Mouse (Mus musculus): ENCODE results near the gene Ube3b. TPM values are rescaled to one million over a fixed set of nuclear protein-coding genes. Genes with fewer than 3 reads are reported as not detected.

Ube3b gene
- total RNA-seq, 2 experiments from 2014 or later, result 67.5 to 67.7 TPM

- peak in 1 of 2 experiments; percentile 28 for DNase-seq
- intact Hi-C loops (cut with DNase I), result no loop called here
These were observed 38.1 kb downstream of the Ube3b start for GRCm38 (mm10) chr5:114418541-114418940.

- no peak for DNase-seq
- intact Hi-C loops (cut with DNase I), result no loop called here
These were observed 41.3 kb downstream of the Ube3b start for GRCm38 (mm10) chr5:114421561-114422298.

- intact Hi-C loops (cut with DNase I), result no loop called here
- no peak for DNase-seq
These were observed 42.2 kb downstream of the Ube3b start for GRCm38 (mm10) chr5:114422591-114422990.

GRCm38 (mm10) chr5:114423961-114424360 lies 43.6 kb downstream of the Ube3b start:
- intact Hi-C loops (cut with DNase I), result no loop called here
- DNase-seq, result no peak

- intact Hi-C loops (cut with DNase I), result no loop called here
These were observed 46.3 kb downstream of the Ube3b start for GRCm38 (mm10) chr5:114426732-114427131.

GRCm38 (mm10) chr5:114428621-114429020 lies 48.2 kb downstream of the Ube3b start:
- intact Hi-C loops (cut with DNase I), result no loop called here
- DNase-seq, result no peak

More at GRCm38 (mm10) chr5:114426732-114427131, 46.3 kb downstream of the Ube3b start:
- no peak for DNase-seq

- intact Hi-C loops (cut with DNase I), result no loop called here
- no peak for DNase-seq
These were observed 49.4 kb downstream of the Ube3b start for GRCm38 (mm10) chr5:114429781-114430180.

GRCm38 (mm10) chr5:114434359-114434758 lies 54.0 kb downstream of the Ube3b start:
- intact Hi-C loops (cut with DNase I), result no loop called here
- peak in 1 of 2 experiments; percentile 14 for DNase-seq

GRCm38 (mm10) chr5:114435588-114435987 lies 55.2 kb downstream of the Ube3b start:
- intact Hi-C loops (cut with DNase I), result no loop called here
- DNase-seq, result no peak

GRCm38 (mm10) chr5:114443566-114444367 lies 63.4 kb downstream of the Ube3b start, which contains the start of the genes Mmab and Mvk:
TSS of gene Mmab (minus strand) at chr5:114444060.
TSS of gene Mvk (plus strand) at chr5:114444269.
- peak; percentile 97 to 98 for DNase-seq
- intact Hi-C loops (cut with DNase I), result no loop called here

GRCm38 (mm10) chr5:114444368-114444692 lies 63.9 kb downstream of the Ube3b start:
- intact Hi-C loops (cut with DNase I), result no loop called here

GRCm38 (mm10) chr5:114449011-114449410 lies 68.6 kb downstream of the Ube3b start:
- DNase-seq, result no peak
- intact Hi-C loops (cut with DNase I), result no loop called here

More at GRCm38 (mm10) chr5:114444368-114444692, 63.9 kb downstream of the Ube3b start:
- DNase-seq, result no peak

GRCm38 (mm10) chr5:114456287-114456686 lies 75.9 kb downstream of the Ube3b start:
- intact Hi-C loops (cut with DNase I), result no loop called here
- DNase-seq, result no peak

GRCm38 (mm10) chr5:114456995-114457605 lies 76.7 kb downstream of the Ube3b start:
- DNase-seq, result no peak
- intact Hi-C loops (cut with DNase I), result no loop called here

- DNase-seq, result peak; percentile 85 to 91
- intact Hi-C loops (cut with DNase I), result loop anchor here (1.0 kb wide), 1 partner anchor 157 kb away; no protein-coding TSS in a partner anchor
These were observed 80.8 kb downstream of the Ube3b start for GRCm38 (mm10) chr5:114461238-114461637.

- DNase-seq, result peak; percentile 51 to 70
- intact Hi-C loops (cut with DNase I), result no loop called here
These were observed 81.9 kb downstream of the Ube3b start for GRCm38 (mm10) chr5:114462067-114463040.

- DNase-seq, result no peak
- intact Hi-C loops (cut with DNase I), result loop anchor here (2.0 kb wide), 1 partner anchor 104 kb away; the partner anchor contains the start of gene Fam222a
These were observed 84.2 kb downstream of the Ube3b start for GRCm38 (mm10) chr5:114464561-114464960.

- no peak for DNase-seq
- intact Hi-C loops (cut with DNase I), result loop anchor here (2.0 to 5.0 kb wide), 2 partner anchors 52 to 103 kb away; partner anchors contain the start of gene Fam222a
These were observed 85.2 kb downstream of the Ube3b start for GRCm38 (mm10) chr5:114465641-114466040.

- intact Hi-C loops (cut with DNase I), result loop anchor here (5.0 kb wide), 1 partner anchor 50 kb away; no protein-coding TSS in a partner anchor
These were observed 86.6 kb downstream of the Ube3b start for GRCm38 (mm10) chr5:114467019-114467418.

More at GRCm38 (mm10) chr5:114467019-114467418, 86.6 kb downstream of the Ube3b start:
- DNase-seq, result peak in 1 of 2 experiments; percentile 16

All from heart, postnatal 14 days (tissue).